1 mouse cellular context compared by ENCODE assay signal in genomic region chr4:116017300-116017901, GRCm38 (mm10).
TF ChIP-seq lines count a peak whose summit lies in the region.

No protein-coding gene starts in this region.

TF ChIP-seq in CH12.LX, 34 proteins besides CTCF, POLR2A, EP300 and RAD21 (continued from another document):
- TF ChIP-seq E2F4 (IDR thresholded peaks at IDR 0.05; ENCODE audit: insufficient replicate concordance, low read depth, low read length) (no peak), CHD1 (IDR thresholded peaks at IDR 0.05; ENCODE audit: low read depth, low read length) (no peak), MAZ (IDR thresholded peaks at IDR 0.05; ENCODE audit: low read depth, low read length) (peak; percentile 97), MEF2A (IDR thresholded peaks at IDR 0.05; ENCODE audit: borderline replicate concordance, low read depth, low read length) (peak; percentile 42; the same call in 1 of the 2 replicates), CHD2 (IDR thresholded peaks at IDR 0.05; ENCODE audit: low read length) (no peak), TCF12 (IDR thresholded peaks at IDR 0.05; ENCODE audit: low read depth, low read length) (peak; percentile 52; the same call in 1 of the 2 replicates), ZMIZ1 (IDR thresholded peaks at IDR 0.05; ENCODE audit: low read depth, low read length) (0 out of 2 replicates have a peak, but pooled peaks have one; percentile 46), BHLHE40 (IDR thresholded peaks at IDR 0.05; ENCODE audit: low read depth, low read length) (peak; percentile 96)
